In genomic region chr1:180577837-180578236, GRCm38 (mm10) we compare ENCODE assay signal across 27 mouse cellular contexts. TPM values are rescaled to one million over a fixed set of nuclear protein-coding genes. Genes with fewer than 3 reads are reported as not detected.
DNase-seq lines count a peak whose midpoint lies in the region; ATAC-seq and TF ChIP-seq lines count a peak whose summit lies in the region.
"Had no signal": no experiment of that assay in that cellular context is flagged by ENCODE, and none has a peak within 500 bp of the region (broad histone marks: within the 10 kb centered on the region; RNA-seq: fewer than 3 reads in every experiment).

No protein-coding gene starts in this region.

- peak; percentile 25 for DNase-seq in forebrain, embryonic 11.5 days (ENCODE audit: low spot score)
- no peak for DNase-seq in forebrain, postnatal 0 days
- DNase-seq in layer of hippocampus, adult 2 months (ENCODE audit: low spot score in 2 of 2) = peak; percentile 39 to 55
- no peak for DNase-seq in layer of hippocampus, postnatal 14 days (ENCODE audit: low spot score in 2 of 2)
- peak; percentile 34 to 35 for DNase-seq in right cerebral cortex, adult 2 months (ENCODE audit: low spot score in 2 of 2)
- no peak for DNase-seq in right cerebral cortex, postnatal 4 days
- DNase-seq in adrenal gland, postnatal 36 days = no peak
- DNase-seq: adrenal gland, adult 8-10 months; adrenal gland, postnatal 25 days; cerebellum, adult 11 months; cerebellum, adult 2 months; cerebellum, adult 9-11 months; cerebellum, postnatal 25 days; gastrocnemius, postnatal 25 days; heart, adult 18-20 months; heart, postnatal 10 days; heart, postnatal 36 days had no signal

- no peak overlapping the region for H3K27ac ChIP-seq in forebrain, embryonic 11.5 days (ENCODE audit: low read depth, low read length)
- no peak overlapping the region for H3K27ac ChIP-seq in forebrain, postnatal 0 days (ENCODE audit: low read depth, low read length)
- peak overlapping the region; percentile 62; the same call in 1 of the 2 replicates for H3K27ac ChIP-seq in layer of hippocampus, adult 2 months
- H3K27ac ChIP-seq: embryonic facial prominence, embryonic 12.5 days; embryonic facial prominence, embryonic 15.5 days; forebrain, embryonic 12.5 days; forebrain, embryonic 15.5 days; heart, embryonic 15.5 days; hindbrain, embryonic 10.5 days; hindbrain, embryonic 13.5 days had no signal

- H3K4me1 ChIP-seq in forebrain, embryonic 11.5 days (replicated peaks; ENCODE audit: control insufficient read depth, insufficient read depth, low read length) = no peaks in the 10 kb centered on the region
- H3K4me1 ChIP-seq in forebrain, postnatal 0 days (ENCODE audit: insufficient read depth) = no peaks in the 10 kb centered on the region
- H3K4me1 ChIP-seq: embryonic facial prominence, embryonic 12.5 days; embryonic facial prominence, embryonic 15.5 days; forebrain, embryonic 12.5 days; forebrain, embryonic 15.5 days; hindbrain, embryonic 10.5 days had no signal

- ATAC-seq in forebrain, embryonic 11.5 days (replicated peaks; ENCODE audit: low FRiP score) = no peak
- ATAC-seq in forebrain, postnatal 0 days = no peak
- ATAC-seq: activated CD4-positive, CD25-positive, alpha-beta regulatory T cell, adult 4 months; forebrain, embryonic 15.5 days; hindbrain, embryonic 16.5 days had no signal

- peaks cover 21% of the 10 kb centered on the region for H3K36me3 ChIP-seq in forebrain, embryonic 11.5 days (ENCODE audit: control insufficient read depth, insufficient read depth, low read length)
- peaks cover 77% of the 10 kb centered on the region for H3K36me3 ChIP-seq in forebrain, postnatal 0 days (ENCODE audit: insufficient read depth)

- H3K9ac ChIP-seq in forebrain, embryonic 11.5 days (ENCODE audit: low read length) = no peak overlapping the region
- no peak overlapping the region for H3K9ac ChIP-seq in forebrain, postnatal 0 days
- H3K9ac ChIP-seq: embryonic facial prominence, embryonic 12.5 days; embryonic facial prominence, embryonic 15.5 days; forebrain, embryonic 12.5 days; forebrain, embryonic 15.5 days; heart, embryonic 12.5 days; heart, embryonic 15.5 days; hindbrain, embryonic 13.5 days had no signal

- H3K9me3 ChIP-seq in forebrain, embryonic 11.5 days (ENCODE audit: control insufficient read depth, low read length) = no peaks in the 10 kb centered on the region
- H3K9me3 ChIP-seq in forebrain, postnatal 0 days (ENCODE audit: low read length) = no peaks in the 10 kb centered on the region
- H3K9me3 ChIP-seq: embryonic facial prominence, embryonic 12.5 days; embryonic facial prominence, embryonic 15.5 days; forebrain, embryonic 15.5 days; heart, embryonic 12.5 days; heart, embryonic 15.5 days; hindbrain, embryonic 13.5 days had no signal

- no peak overlapping the region for H3K4me3 ChIP-seq in forebrain, embryonic 11.5 days (ENCODE audit: low read depth, low read length)
- no peak overlapping the region for H3K4me3 ChIP-seq in forebrain, postnatal 0 days (ENCODE audit: low read depth, low read length)
- H3K4me3 ChIP-seq in layer of hippocampus, adult 2 months = no peak overlapping the region
- H3K4me3 ChIP-seq: embryonic facial prominence, embryonic 12.5 days; embryonic facial prominence, embryonic 15.5 days; forebrain, embryonic 12.5 days; forebrain, embryonic 15.5 days; heart, embryonic 12.5 days; heart, embryonic 15.5 days; hindbrain, embryonic 10.5 days; hindbrain, embryonic 13.5 days had no signal

- TF ChIP-seq CTCF in forebrain, postnatal 0 days (IDR thresholded peaks at IDR 0.05; ENCODE audit: low read depth) = no peak
- TF ChIP-seq CTCF in layer of hippocampus, adult 2 months (conservative IDR thresholded peaks at IDR 0.05) = no peak

- 87% methylated on average over 4 of the region's 4 CpGs for WGBS in forebrain, embryonic 11.5 days
- WGBS in forebrain, postnatal 0 days = 84% methylated on average over 4 of the region's 4 CpGs

- H3K4me2 ChIP-seq in forebrain, embryonic 11.5 days (ENCODE audit: low read depth, low read length, severe bottlenecking) = no peak overlapping the region
- H3K4me2 ChIP-seq in forebrain, postnatal 0 days (ENCODE audit: low read depth) = no peak overlapping the region
- H3K4me2 ChIP-seq: embryonic facial prominence, embryonic 12.5 days; embryonic facial prominence, embryonic 15.5 days; forebrain, embryonic 12.5 days; forebrain, embryonic 15.5 days; heart, embryonic 12.5 days; heart, embryonic 15.5 days; hindbrain, embryonic 13.5 days had no signal

- H3K27me3 ChIP-seq in forebrain, embryonic 11.5 days (ENCODE audit: control insufficient read depth, insufficient read depth, low read length) = no peaks in the 10 kb centered on the region
- no peaks in the 10 kb centered on the region for H3K27me3 ChIP-seq in forebrain, postnatal 0 days (ENCODE audit: insufficient read depth, low read length)
- H3K27me3 ChIP-seq: embryonic facial prominence, embryonic 12.5 days; embryonic facial prominence, embryonic 15.5 days; forebrain, embryonic 12.5 days; forebrain, embryonic 15.5 days; heart, embryonic 12.5 days; heart, embryonic 15.5 days; hindbrain, embryonic 13.5 days had no signal

RNA-seq across cellular contexts. Expression of gene Parp1, which starts 9.1 kb away (rescaled TPM):
- 276 and 281 TPM in 2 replicates for polyA plus RNA-seq in forebrain, embryonic 11.5 days (2014; fragmentation: Nextera tagmentation; extraction: Ambion mirVana)
- total RNA-seq in forebrain, postnatal 0 days (2014; rRNA removed) = 92.2 and 95.3 TPM in 2 replicates
- 51.6 and 57.5 TPM in 2 replicates for polyA plus RNA-seq in forebrain, postnatal 0 days (2015; fragmentation: Nextera tagmentation; extraction: Ambion mirVana)
- total RNA-seq in layer of hippocampus, adult 2 months (2021) = 100 to 1,000 TPM; 122 to 153 TPM
- 100 to 1,000 TPM; 162 to 172 TPM for total RNA-seq in layer of hippocampus, postnatal 14 days (2021)
- total RNA-seq in adrenal gland, postnatal 36 days (2021) = 10 to 100 TPM; 68.0 to 91.2 TPM

Comparison
In these comparisons a context has a peak if more than half of its experiments do, and no peak if none do; other contexts are left out.
1. DNase-seq: peak in forebrain, embryonic 11.5 days (single experiment), layer of hippocampus, adult 2 months (2 of 2) and right cerebral cortex, adult 2 months (2 of 2); none in forebrain, postnatal 0 days (single experiment), layer of hippocampus, postnatal 14 days (0 of 2), right cerebral cortex, postnatal 4 days (single experiment) and adrenal gland, postnatal 36 days (0 of 2).